Mouse (Mus musculus): Measurements from ENCODE around the gene Prkcb. TPM values are rescaled to one million over a fixed set of nuclear protein-coding genes. Genes with fewer than 3 reads are reported as not detected.

The Prkcb gene
- polyA plus RNA-seq, 1 experiment from 2014 or later, result 3.7 TPM

DNA sequence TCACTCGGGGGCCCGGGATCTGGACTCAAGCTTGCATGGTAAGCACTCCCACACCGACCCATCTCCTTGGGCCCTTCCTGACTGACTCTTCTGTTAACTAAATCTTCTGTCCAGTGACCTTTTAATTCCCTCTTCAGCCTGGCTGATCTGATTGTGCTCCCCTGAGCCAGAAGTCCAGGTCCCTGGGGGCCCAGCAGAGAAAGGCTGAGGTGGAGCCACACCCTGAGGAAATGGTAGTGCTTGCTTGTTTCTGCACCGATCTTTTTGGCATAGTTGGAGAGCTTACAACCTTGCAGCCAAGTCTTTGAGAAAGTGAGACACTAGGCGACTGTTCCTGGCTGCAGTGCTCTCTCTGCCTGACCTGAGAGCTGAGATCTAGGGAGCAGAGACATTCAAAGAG lies 183.7 kb downstream of the Prkcb start:
- WGBS, result 78% methylated on average over 5 of the region's 5 CpGs
- Histone ChIP-seq H3K9me3 (ENCODE audit: control insufficient read depth, low read length) (peaks cover 3% of the 10 kb centered on the region; the same call in 1 of the 2 replicates), H3K27ac (ENCODE audit: low read depth, low read length) (no peak overlapping the region), H3K4me3 (ENCODE audit: low read depth, low read length) (no peak overlapping the region), H3K4me1 (replicated peaks; ENCODE audit: control insufficient read depth, insufficient read depth, low read length) (no peaks in the 10 kb centered on the region), H3K36me3 (ENCODE audit: control insufficient read depth, insufficient read depth, low read length) (no peaks in the 10 kb centered on the region), H3K27me3 (replicated peaks; ENCODE audit: control insufficient read depth, insufficient read depth, low read length) (no peaks in the 10 kb centered on the region), H3K9ac (ENCODE audit: low read depth, low read length) (no peak overlapping the region), H3K4me2 (no peak overlapping the region)
- DNase-seq (ENCODE audit: low spot score) (no peak), ATAC-seq (replicated peaks; ENCODE audit: low FRiP score) (no peak)

DNA sequence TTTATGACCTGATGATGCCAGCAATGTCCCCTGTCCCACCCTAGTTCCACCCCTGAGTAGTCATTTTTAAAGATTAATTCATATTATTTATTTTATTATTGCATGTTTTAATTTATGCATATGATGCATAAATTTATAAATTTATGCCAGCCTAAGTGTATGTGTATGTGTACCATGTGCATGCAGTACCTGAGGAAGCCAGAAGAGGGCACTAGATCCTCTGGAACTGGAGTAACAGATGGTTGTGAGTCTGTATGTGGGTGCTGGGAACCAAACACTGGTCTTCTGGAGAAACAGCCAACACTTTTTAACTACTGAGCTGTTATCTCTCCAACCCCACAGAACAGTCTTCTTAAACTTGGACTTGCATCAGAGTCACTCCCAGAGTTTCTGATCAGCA lies 186.5 kb downstream of the Prkcb start:
- Histone ChIP-seq H3K9ac (ENCODE audit: low read depth, low read length) (no peak overlapping the region), H3K4me3 (ENCODE audit: low read depth, low read length) (no peak overlapping the region), H3K36me3 (ENCODE audit: control insufficient read depth, insufficient read depth, low read length) (no peaks in the 10 kb centered on the region), H3K27me3 (replicated peaks; ENCODE audit: control insufficient read depth, insufficient read depth, low read length) (no peaks in the 10 kb centered on the region), H3K9me3 (ENCODE audit: control insufficient read depth, low read length) (peaks cover 3% of the 10 kb centered on the region; the same call in 1 of the 2 replicates), H3K4me1 (replicated peaks; ENCODE audit: control insufficient read depth, insufficient read depth, low read length) (no peaks in the 10 kb centered on the region), H3K27ac (ENCODE audit: low read depth, low read length) (no peak overlapping the region), H3K4me2 (no peak overlapping the region)
- ATAC-seq (replicated peaks; ENCODE audit: low FRiP score) (no peak), DNase-seq (ENCODE audit: low spot score) (no peak)

- Histone ChIP-seq H3K4me2 (no peak overlapping the region), H3K27ac (ENCODE audit: low read depth, low read length) (no peak overlapping the region), H3K27me3 (replicated peaks; ENCODE audit: control insufficient read depth, insufficient read depth, low read length) (no peaks in the 10 kb centered on the region), H3K9ac (ENCODE audit: low read depth, low read length) (no peak overlapping the region), H3K4me3 (ENCODE audit: low read depth, low read length) (no peak overlapping the region), H3K4me1 (replicated peaks; ENCODE audit: control insufficient read depth, insufficient read depth, low read length) (no peaks in the 10 kb centered on the region), H3K36me3 (ENCODE audit: control insufficient read depth, insufficient read depth, low read length) (no peaks in the 10 kb centered on the region), H3K9me3 (ENCODE audit: control insufficient read depth, low read length) (peaks cover 3% of the 10 kb centered on the region; the same call in 1 of the 2 replicates)
- ATAC-seq (replicated peaks; ENCODE audit: low FRiP score), result no peak
- DNase-seq (ENCODE audit: low spot score), result no peak
- WGBS, result 76% methylated on average over 6 of the region's 6 CpGs
These were observed 188.1 kb downstream of the Prkcb start for GRCm38 (mm10) chr7:122476697-122477096.

GRCm38 (mm10) chr7:122477118-122477517 lies 188.6 kb downstream of the Prkcb start:
- Histone ChIP-seq H3K4me1 (replicated peaks; ENCODE audit: control insufficient read depth, insufficient read depth, low read length) (no peaks in the 10 kb centered on the region), H3K36me3 (ENCODE audit: control insufficient read depth, insufficient read depth, low read length) (no peaks in the 10 kb centered on the region), H3K27ac (ENCODE audit: low read depth, low read length) (no peak overlapping the region), H3K4me3 (ENCODE audit: low read depth, low read length) (no peak overlapping the region), H3K9ac (ENCODE audit: low read depth, low read length) (no peak overlapping the region), H3K9me3 (ENCODE audit: control insufficient read depth, low read length) (peaks cover 3% of the 10 kb centered on the region; the same call in 1 of the 2 replicates), H3K4me2 (no peak overlapping the region), H3K27me3 (replicated peaks; ENCODE audit: control insufficient read depth, insufficient read depth, low read length) (no peaks in the 10 kb centered on the region)
- DNase-seq (ENCODE audit: low spot score) (no peak), ATAC-seq (replicated peaks; ENCODE audit: low FRiP score) (no peak)
- WGBS, result 54% methylated on average over 7 of the region's 7 CpGs

DNA sequence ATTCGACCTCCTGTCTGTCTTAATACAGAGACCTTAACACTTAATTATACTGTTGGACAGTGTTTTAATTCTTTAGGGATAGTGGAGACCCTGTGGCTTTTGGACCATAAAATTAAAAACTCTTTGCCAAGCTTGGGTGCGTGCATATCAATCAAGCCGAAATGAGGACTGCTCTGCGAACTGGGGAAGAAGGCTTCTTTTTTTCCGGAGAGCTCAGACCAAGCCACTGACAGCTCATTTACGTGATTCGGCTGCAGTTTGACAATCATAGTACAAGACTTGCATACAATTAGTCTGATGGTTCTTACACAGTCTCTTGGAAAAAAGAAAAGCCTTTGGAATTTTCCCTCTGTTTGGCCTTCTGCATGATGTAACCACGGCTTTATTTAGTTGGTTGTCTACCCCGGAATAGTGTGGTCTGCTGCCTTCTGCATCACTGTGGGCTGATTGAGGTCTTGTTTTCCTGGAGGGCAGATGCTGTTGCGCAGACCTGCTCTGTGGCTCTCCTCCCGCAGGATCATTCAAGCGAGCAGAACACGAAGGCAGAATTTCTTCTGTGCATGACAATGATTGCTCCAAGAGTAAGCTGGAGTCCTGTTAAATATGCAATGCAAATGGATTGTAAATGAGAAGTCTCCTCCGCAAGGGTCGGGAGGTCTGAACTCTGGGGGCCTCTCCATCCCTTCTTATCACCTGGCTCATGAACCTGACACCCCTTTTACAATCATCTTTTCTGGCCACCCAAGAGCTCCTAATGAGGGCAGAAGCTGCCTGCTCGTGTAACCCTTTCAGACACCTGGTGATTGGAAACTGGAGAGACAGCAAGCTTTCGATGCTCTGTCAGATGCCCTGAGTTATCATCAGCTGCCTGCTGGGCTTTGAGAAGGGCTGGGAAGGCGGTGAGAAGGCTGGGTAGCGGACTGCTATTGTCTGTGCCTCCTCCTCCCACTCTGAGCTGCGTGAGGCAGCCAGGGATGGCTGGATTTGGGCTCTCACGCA lies 189.3 kb downstream of the Prkcb start:
- Histone ChIP-seq H3K9ac (ENCODE audit: low read depth, low read length) (no peak overlapping the region), H3K4me2 (no peak overlapping the region), H3K4me1 (replicated peaks; ENCODE audit: control insufficient read depth, insufficient read depth, low read length) (no peaks in the 10 kb centered on the region), H3K27ac (ENCODE audit: low read depth, low read length) (no peak overlapping the region), H3K36me3 (ENCODE audit: control insufficient read depth, insufficient read depth, low read length) (no peaks in the 10 kb centered on the region), H3K27me3 (replicated peaks; ENCODE audit: control insufficient read depth, insufficient read depth, low read length) (no peaks in the 10 kb centered on the region), H3K9me3 (ENCODE audit: control insufficient read depth, low read length) (peaks cover 3% of the 10 kb centered on the region; the same call in 1 of the 2 replicates), H3K4me3 (ENCODE audit: low read depth, low read length) (no peak overlapping the region)
- 31% methylated on average over 21 of the region's 21 CpGs for WGBS
- DNase-seq (ENCODE audit: low spot score) (no peak), ATAC-seq (replicated peaks; ENCODE audit: low FRiP score) (no peak)

GRCm38 (mm10) chr7:122483949-122484348 lies 195.4 kb downstream of the Prkcb start:
- Histone ChIP-seq H3K36me3 (ENCODE audit: control insufficient read depth, insufficient read depth, low read length) (no peaks in the 10 kb centered on the region), H3K9me3 (ENCODE audit: control insufficient read depth, low read length) (no peaks in the 10 kb centered on the region), H3K9ac (ENCODE audit: low read depth, low read length) (no peak overlapping the region), H3K4me1 (replicated peaks; ENCODE audit: control insufficient read depth, insufficient read depth, low read length) (no peaks in the 10 kb centered on the region), H3K27ac (ENCODE audit: low read depth, low read length) (no peak overlapping the region), H3K27me3 (replicated peaks; ENCODE audit: control insufficient read depth, insufficient read depth, low read length) (no peaks in the 10 kb centered on the region), H3K4me3 (ENCODE audit: low read depth, low read length) (no peak overlapping the region), H3K4me2 (no peak overlapping the region)
- DNase-seq (ENCODE audit: low spot score), result no peak
- no peak for ATAC-seq (replicated peaks; ENCODE audit: low FRiP score)
- 76% methylated on average over 8 of the region's 8 CpGs for WGBS

DNA sequence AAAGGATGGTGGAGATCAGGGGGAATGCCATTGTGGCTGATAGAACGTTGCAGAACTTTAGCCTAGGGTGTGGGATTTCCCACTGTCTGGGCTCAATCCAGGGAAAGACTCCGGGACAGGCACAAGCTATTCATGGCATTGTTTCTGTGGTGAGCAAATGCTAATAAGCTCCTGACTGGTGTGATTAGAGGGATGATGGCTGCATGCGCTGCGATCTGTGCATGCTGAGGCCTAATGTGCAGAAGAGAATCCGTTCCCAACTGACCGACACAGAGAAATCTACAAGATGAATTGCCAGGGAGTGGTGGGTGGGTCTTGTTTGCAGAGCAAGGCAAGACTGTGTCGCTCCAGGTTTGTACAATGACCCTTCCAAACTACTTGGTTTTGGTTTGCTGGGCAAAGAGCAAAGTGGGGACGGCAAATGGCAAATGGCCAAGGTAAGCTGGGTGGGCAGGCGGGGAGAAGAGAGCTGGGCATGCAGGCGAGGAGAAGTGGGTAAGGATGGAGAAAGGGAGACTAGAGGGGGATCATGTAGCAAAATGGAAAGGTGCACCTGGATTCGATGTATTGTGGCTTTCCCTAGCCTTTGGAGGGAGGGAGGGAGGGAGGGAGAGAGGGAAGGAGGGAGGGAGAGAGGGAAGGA lies 199.5 kb downstream of the Prkcb start:
- WGBS, result 74% methylated on average over 11 of the region's 11 CpGs
- DNase-seq (ENCODE audit: low spot score) (no peak), ATAC-seq (replicated peaks; ENCODE audit: low FRiP score) (no peak)
- Histone ChIP-seq H3K4me1 (replicated peaks; ENCODE audit: control insufficient read depth, insufficient read depth, low read length) (no peaks in the 10 kb centered on the region), H3K36me3 (ENCODE audit: control insufficient read depth, insufficient read depth, low read length) (no peaks in the 10 kb centered on the region), H3K4me3 (ENCODE audit: low read depth, low read length) (no peak overlapping the region), H3K9ac (ENCODE audit: low read depth, low read length) (no peak overlapping the region), H3K4me2 (no peak overlapping the region), H3K27me3 (replicated peaks; ENCODE audit: control insufficient read depth, insufficient read depth, low read length) (no peaks in the 10 kb centered on the region), H3K27ac (ENCODE audit: low read depth, low read length) (no peak overlapping the region), H3K9me3 (ENCODE audit: control insufficient read depth, low read length) (no peaks in the 10 kb centered on the region)

GRCm38 (mm10) chr7:122492041-122492440 lies 203.5 kb downstream of the Prkcb start:
- Histone ChIP-seq H3K27ac (ENCODE audit: low read depth, low read length) (no peak overlapping the region), H3K4me2 (no peak overlapping the region), H3K9me3 (ENCODE audit: control insufficient read depth, low read length) (no peaks in the 10 kb centered on the region), H3K36me3 (ENCODE audit: control insufficient read depth, insufficient read depth, low read length) (no peaks in the 10 kb centered on the region), H3K27me3 (replicated peaks; ENCODE audit: control insufficient read depth, insufficient read depth, low read length) (no peaks in the 10 kb centered on the region), H3K4me1 (replicated peaks; ENCODE audit: control insufficient read depth, insufficient read depth, low read length) (no peaks in the 10 kb centered on the region), H3K9ac (ENCODE audit: low read depth, low read length) (no peak overlapping the region), H3K4me3 (ENCODE audit: low read depth, low read length) (no peak overlapping the region)
- WGBS, result 80% methylated on average over 8 of the region's 8 CpGs
- ATAC-seq (replicated peaks; ENCODE audit: low FRiP score) (no peak), DNase-seq (ENCODE audit: low spot score) (no peak)
